In genomic region chr6:86526032-86526960, GRCm38 (mm10) we compare ENCODE assay signal across 8 mouse cellular contexts. TPM values are rescaled to one million over a fixed set of nuclear protein-coding genes. Genes with fewer than 3 reads are reported as not detected.
DNase-seq lines count a peak whose midpoint lies in the region; ATAC-seq and TF ChIP-seq lines count a peak whose summit lies in the region.

Gene Pcbp1 (minus strand): TSS chr6:86526321.

- TF ChIP-seq POLR2A in ES-Bruce4 (IDR thresholded peaks at IDR 0.05; ENCODE audit: insufficient read depth, low read length), result no peak

- ATAC-seq in cerebellum, adult (ENCODE audit: insufficient number of reproducible peaks, low FRiP score, low TSS enrichment), result peak; percentile 77
- peak; percentile 85 for ATAC-seq in forebrain, embryonic 14.5 days
- ATAC-seq in neural tube, embryonic 15.5 days (ENCODE audit: low FRiP score), result peak; percentile 89

- no peaks in the 10 kb centered on the region for H3K9me3 ChIP-seq in ES-Bruce4 (replicated peaks; ENCODE audit: control insufficient read depth, insufficient read depth, low read length, poor library complexity, severe bottlenecking)
- H3K9me3 ChIP-seq in forebrain, embryonic 14.5 days (replicated peaks; ENCODE audit: control insufficient read depth, low read length), result no peaks in the 10 kb centered on the region
- H3K9me3 ChIP-seq in neural tube, embryonic 15.5 days (replicated peaks), result no peaks in the 10 kb centered on the region

- peak within 1 kb of the TSS; percentile 86 for H3K4me2 ChIP-seq in forebrain, embryonic 14.5 days (ENCODE audit: low read length)
- H3K4me2 ChIP-seq in neural tube, embryonic 15.5 days, result peak within 1 kb of the TSS; percentile 70

- H3K36me3 ChIP-seq in ES-Bruce4 (ENCODE audit: control insufficient read depth, insufficient read depth, low read length, poor library complexity, severe bottlenecking), result peaks cover 23% of the 10 kb centered on the region
- H3K36me3 ChIP-seq in forebrain, embryonic 14.5 days (ENCODE audit: control insufficient read depth, insufficient read depth, low read length), result peaks cover 19% of the 10 kb centered on the region
- peaks cover 7% of the 10 kb centered on the region for H3K36me3 ChIP-seq in neural tube, embryonic 15.5 days

- peak within 1 kb of the TSS; percentile 83 for H3K9ac ChIP-seq in ES-Bruce4 (ENCODE audit: low read depth, poor library complexity, severe bottlenecking)
- peak within 1 kb of the TSS; percentile 91 for H3K9ac ChIP-seq in forebrain, embryonic 14.5 days (ENCODE audit: low read length)
- H3K9ac ChIP-seq in neural tube, embryonic 15.5 days (replicated peaks), result peak within 1 kb of the TSS; percentile 94

- intact Hi-C loops in heart, postnatal 14 days (cut with DNase I), result no loop called here

- TF ChIP-seq EP300 in ES-Bruce4 (IDR thresholded peaks at IDR 0.05; ENCODE audit: insufficient read depth, low read depth, low read length), result peak; percentile 75

- peak within 1 kb of the TSS; percentile 98 for H3K27ac ChIP-seq in ES-Bruce4 (ENCODE audit: insufficient read depth, low read length)
- H3K27ac ChIP-seq in forebrain, embryonic 14.5 days (ENCODE audit: low read depth, low read length), result peak within 1 kb of the TSS; percentile 100
- peak within 1 kb of the TSS; percentile 100 for H3K27ac ChIP-seq in neural tube, embryonic 15.5 days (replicated peaks)

- H3K27me3 ChIP-seq in ES-Bruce4 (ENCODE audit: control insufficient read depth, insufficient read depth, low read length, poor library complexity, severe bottlenecking), result no peaks in the 10 kb centered on the region
- no peaks in the 10 kb centered on the region for H3K27me3 ChIP-seq in forebrain, embryonic 14.5 days (replicated peaks; ENCODE audit: control insufficient read depth, insufficient read depth, low read length)
- no peaks in the 10 kb centered on the region for H3K27me3 ChIP-seq in neural tube, embryonic 15.5 days (replicated peaks)

- no peak for TF ChIP-seq CTCF in ES-Bruce4 (IDR thresholded peaks at IDR 0.05; ENCODE audit: low read depth, low read length)

- no peaks in the 10 kb centered on the region for H3K4me1 ChIP-seq in ES-Bruce4 (ENCODE audit: control insufficient read depth, insufficient read depth, low read length)
- peaks cover 22% of the 10 kb centered on the region for H3K4me1 ChIP-seq in forebrain, embryonic 14.5 days (ENCODE audit: control insufficient read depth, insufficient read depth, low read length)
- peaks cover 28% of the 10 kb centered on the region for H3K4me1 ChIP-seq in neural tube, embryonic 15.5 days

- under 1% methylated on average over 95 of the region's 120 CpGs for WGBS in forebrain, embryonic 14.5 days
- WGBS in neural tube, embryonic 15.5 days, result under 1% methylated on average over 70 of the region's 120 CpGs

- DNase-seq in forebrain, embryonic 14.5 days (ENCODE audit: low spot score), result peak; percentile 96
- DNase-seq in heart, postnatal 14 days, result peak; percentile 99 to 100
- DNase-seq in layer of hippocampus, adult 11-12 months (ENCODE audit: low spot score), result peak; percentile 96
- DNase-seq in lung, adult 18-20 months, result peak; percentile 92 to 95
- peak; percentile 96 for DNase-seq in testis, postnatal 14 days (ENCODE audit: low spot score)

- H3K4me3 ChIP-seq in ES-Bruce4 (ENCODE audit: low read depth, low read length), result peak within 1 kb of the TSS; percentile 88
- H3K4me3 ChIP-seq in forebrain, embryonic 14.5 days (ENCODE audit: low read depth, low read length), result peak within 1 kb of the TSS; percentile 99
- peak within 1 kb of the TSS; percentile 93 for H3K4me3 ChIP-seq in neural tube, embryonic 15.5 days (replicated peaks)

RNA-seq across cellular contexts. Expression of gene Pcbp1, which starts in this region (rescaled TPM):
- polyA plus RNA-seq in ES-Bruce4 (2011; ENCODE audit: insufficient read depth, insufficient read length, low read depth, missing spikeins), result 328 and 331 TPM in 2 replicates
- 176 and 206 TPM in 2 replicates for polyA plus RNA-seq in forebrain, embryonic 14.5 days (2014; fragmentation: Nextera tagmentation; extraction: Ambion mirVana)
- 100 to 1,000 TPM; 168 to 179 TPM for total RNA-seq in heart, postnatal 14 days (2021)
- 331 and 342 TPM in 2 replicates for polyA plus RNA-seq in neural tube, embryonic 15.5 days (2015; fragmentation: Nextera tagmentation; extraction: Ambion mirVana)

Comparison
In these comparisons a context has a peak if more than half of its experiments do, and no peak if none do; other contexts are left out.
1. Peak in every context shown above with its lines: DNase-seq, ATAC-seq, H3K4me3 ChIP-seq and H3K27ac ChIP-seq.